Mouse (Mus musculus): Measurements from ENCODE around the gene Pola2.

- TF ChIP-seq CTCF (IDR thresholded peaks at IDR 0.05; ENCODE audit: extremely low read depth, insufficient read length, insufficient replicate concordance, low read depth, low read length) (no peak), POLR2A (IDR thresholded peaks at IDR 0.05; ENCODE audit: low read depth, low read length) (no peak)
These were observed 53.8 kb downstream of the Pola2 start for GRCm38 (mm10) chr19:5910221-5910620.

Data from small intestine, adult 2 months (tissue).